Mouse (Mus musculus): ENCODE measurements around the gene Myo18b. TPM values are rescaled to one million over a fixed set of nuclear protein-coding genes. Genes with fewer than 3 reads are reported as not detected.
A peak's percentile ranks its signal among the peaks of the same experiment; 100 is the strongest.

Gene Myo18b
- polyA plus RNA-seq, 1 experiment from 2014 or later: 0.66 TPM

DNA sequence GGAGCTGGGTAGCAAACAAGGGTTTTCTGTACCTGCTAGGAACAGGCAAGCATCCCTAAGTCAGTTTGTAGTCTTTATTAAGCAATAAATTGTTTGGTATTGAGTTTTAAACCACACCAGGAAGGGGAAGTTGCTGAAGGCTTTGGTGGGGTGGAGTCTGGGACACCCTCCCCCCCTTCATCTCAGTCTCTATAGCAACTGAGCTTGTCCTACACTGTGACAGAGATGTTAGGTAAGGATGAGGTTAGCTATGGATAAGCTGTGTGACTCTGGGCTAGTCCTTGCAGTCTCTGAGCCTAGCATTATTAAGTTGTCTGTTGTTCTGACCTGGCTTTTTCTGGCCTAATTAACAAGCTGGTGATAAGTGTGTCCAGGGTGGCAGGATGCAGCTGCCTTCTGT lies 254.4 kb downstream of the Myo18b start:
- ATAC-seq (ENCODE audit: insufficient read depth, low FRiP score, low TSS enrichment): no peak
- H3K27ac ChIP-seq (ENCODE audit: low read depth, low read length): no peak overlapping the region
- no peak overlapping the region for H3K4me2 ChIP-seq (ENCODE audit: low read depth)
- H3K36me3 ChIP-seq (ENCODE audit: control insufficient read depth, insufficient read depth, low read length): no peaks in the 10 kb centered on the region
- no peaks in the 10 kb centered on the region for H3K27me3 ChIP-seq (ENCODE audit: control insufficient read depth, insufficient read depth, low read length)
- H3K4me3 ChIP-seq (ENCODE audit: low read depth, low read length): no peak overlapping the region
- peaks cover 6% of the 10 kb centered on the region for H3K4me1 ChIP-seq (ENCODE audit: control insufficient read depth, insufficient read depth, low read length)
- no peak for DNase-seq (ENCODE audit: low spot score)
- H3K9ac ChIP-seq (ENCODE audit: low read length): no peak overlapping the region
- H3K9me3 ChIP-seq (ENCODE audit: control insufficient read depth, low read length): no peaks in the 10 kb centered on the region

DNA sequence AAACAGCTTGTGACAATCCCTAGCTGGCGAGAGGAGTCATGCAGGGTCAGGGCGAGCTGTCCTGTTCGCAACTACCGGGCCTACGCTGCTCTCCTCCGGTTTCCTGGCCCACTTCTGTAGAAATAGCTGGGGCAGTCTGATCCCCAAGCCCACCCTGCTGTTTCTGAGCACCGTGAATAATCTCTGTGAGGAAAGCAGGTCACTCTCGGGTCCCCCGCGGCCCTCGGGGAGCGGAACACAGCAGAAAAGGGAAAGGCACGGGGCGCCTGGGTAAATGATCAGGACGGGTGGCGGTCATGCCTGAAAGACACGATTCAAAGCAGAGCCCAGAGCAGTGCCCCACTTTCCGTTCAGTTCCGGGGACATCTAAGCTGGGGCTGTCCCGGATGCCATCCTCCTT lies 255.0 kb downstream of the Myo18b start:
- peak overlapping the region; percentile 33; the same call in 1 of the 2 replicates for H3K4me2 ChIP-seq (ENCODE audit: low read depth)
- H3K27me3 ChIP-seq (ENCODE audit: control insufficient read depth, insufficient read depth, low read length): no peaks in the 10 kb centered on the region
- no peaks in the 10 kb centered on the region for H3K36me3 ChIP-seq (ENCODE audit: control insufficient read depth, insufficient read depth, low read length)
- H3K9me3 ChIP-seq (ENCODE audit: control insufficient read depth, low read length): no peaks in the 10 kb centered on the region
- no peak overlapping the region for H3K9ac ChIP-seq (ENCODE audit: low read length)
- DNase-seq (ENCODE audit: low spot score) (no peak), ATAC-seq (ENCODE audit: insufficient read depth, low FRiP score, low TSS enrichment) (no peak)
- peaks cover 6% of the 10 kb centered on the region for H3K4me1 ChIP-seq (ENCODE audit: control insufficient read depth, insufficient read depth, low read length)
- 11% methylated on average over 20 of the region's 20 CpGs for WGBS
- H3K27ac ChIP-seq (ENCODE audit: low read depth, low read length): no peak overlapping the region
- H3K4me3 ChIP-seq (ENCODE audit: low read depth, low read length): no peak overlapping the region

DNA sequence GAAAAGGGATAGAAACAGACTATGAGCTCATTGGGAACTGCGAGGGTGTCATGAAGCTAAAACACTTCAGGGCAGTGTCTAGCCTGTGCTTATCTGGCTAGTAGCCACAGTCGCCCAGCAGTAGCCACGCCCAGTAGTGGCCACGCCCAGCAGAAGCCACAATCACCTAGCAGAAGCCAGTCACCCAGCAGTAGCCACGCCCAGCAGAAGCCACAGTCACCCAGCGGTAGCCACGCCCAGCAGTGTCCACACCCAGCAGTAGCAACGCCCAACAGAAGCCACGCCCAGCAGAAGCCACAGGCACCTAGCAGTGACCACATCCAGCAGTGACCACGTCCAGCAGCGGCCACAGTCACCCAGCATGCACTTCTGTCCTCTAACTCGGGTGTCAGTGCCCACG lies 255.5 kb downstream of the Myo18b start:
- Histone ChIP-seq H3K4me2 (ENCODE audit: low read depth) (peak overlapping the region; percentile 33; the same call in 1 of the 2 replicates), H3K4me1 (ENCODE audit: control insufficient read depth, insufficient read depth, low read length) (peaks cover 6% of the 10 kb centered on the region), H3K27ac (ENCODE audit: low read depth, low read length) (no peak overlapping the region), H3K4me3 (ENCODE audit: low read depth, low read length) (no peak overlapping the region), H3K27me3 (ENCODE audit: control insufficient read depth, insufficient read depth, low read length) (no peaks in the 10 kb centered on the region), H3K36me3 (ENCODE audit: control insufficient read depth, insufficient read depth, low read length) (no peaks in the 10 kb centered on the region), H3K9ac (ENCODE audit: low read length) (no peak overlapping the region), H3K9me3 (ENCODE audit: control insufficient read depth, low read length) (no peaks in the 10 kb centered on the region)
- peak; percentile 56 for DNase-seq (ENCODE audit: low spot score)
- 12% methylated on average over 13 of the region's 13 CpGs for WGBS
- ATAC-seq (ENCODE audit: insufficient read depth, low FRiP score, low TSS enrichment): no peak

Other genes with a start within 250 kb of the Myo18b start
- gene Grk3, start 119.4 kb upstream of the Myo18b start, polyA plus RNA-seq (2014; fragmentation: Nextera tagmentation; extraction: Ambion mirVana): 4.8 and 5.9 TPM in 2 replicates
- not detected in 2 replicates for gene Crybb2, start 173.8 kb upstream of the Myo18b start, polyA plus RNA-seq (2014; fragmentation: Nextera tagmentation; extraction: Ambion mirVana)
- not detected in 2 replicates for gene Crybb3, start 185.2 kb upstream of the Myo18b start, polyA plus RNA-seq (2014; fragmentation: Nextera tagmentation; extraction: Ambion mirVana)

Measured in neural tube, embryonic 11.5 days (tissue).